Mouse (Mus musculus): ENCODE data around the gene Fpr-rs4.
"Not testable (repeated sequence)": the region's sequence is repeated elsewhere in the genome, so short reads cannot be mapped to it uniquely, and the experiment has no call there.

Fpr-rs4 gene

GRCm38 (mm10) chr17:18021433-18021832 is at the start of gene Fpr-rs4:
Gene Fpr-rs4 (plus strand): TSS chr17:18021733.
- DNase-seq (ENCODE audit: low spot score in 2 of 2), result no peak

GRCm38 (mm10) chr17:17973443-17973842 is 48.1 kb upstream of the Fpr-rs4 start:
- DNase-seq (ENCODE audit: low spot score in 2 of 2), result no peak

GRCm38 (mm10) chr17:17981232-17981631 is 40.3 kb upstream of the Fpr-rs4 start:
- not testable (repeated sequence) for DNase-seq (ENCODE audit: low spot score in 2 of 2)

GRCm38 (mm10) chr17:18004752-18005151 is 16.8 kb upstream of the Fpr-rs4 start:
- no peak for DNase-seq (ENCODE audit: low spot score in 2 of 2)

- DNase-seq (ENCODE audit: low spot score in 2 of 2), result no peak
Observed at GRCm38 (mm10) chr17:18049124-18049523, 27.6 kb downstream of the Fpr-rs4 start, which contains the start of gene Vmn2r124. Gene Vmn2r124 (plus strand): TSS chr17:18049424.
